Mouse (Mus musculus): ENCODE results near the gene Klhl2. TPM values are rescaled to one million over a fixed set of nuclear protein-coding genes. Genes with fewer than 3 reads are reported as not detected.

The Klhl2 gene
- total and polyA plus RNA-seq, 2 experiments: 11.4 to 31.0 TPM

DNA sequence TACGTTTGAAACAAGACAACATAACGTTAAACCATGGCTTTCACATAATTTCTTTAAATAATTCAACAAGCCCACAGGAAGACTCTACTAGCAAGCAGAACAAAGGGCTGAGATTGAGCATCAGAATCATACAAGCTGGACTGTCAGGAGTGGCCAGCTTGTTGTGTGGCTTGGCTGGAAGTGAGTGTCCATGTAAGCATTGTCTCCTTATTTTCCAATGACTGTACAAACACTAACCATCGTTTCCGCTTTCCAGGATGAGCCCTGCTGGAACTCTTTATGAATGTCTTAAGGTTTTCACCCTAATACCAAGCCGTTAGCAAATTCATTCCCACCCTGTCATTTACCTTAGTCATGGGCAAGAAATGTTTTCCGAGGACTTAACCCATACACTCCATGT is 159.0 kb downstream of the Klhl2 start:
- Histone ChIP-seq H3K4me1 (ENCODE audit: control insufficient read depth, insufficient read depth, low read length) (peaks cover 2% of the 10 kb centered on the region; the same call in 1 of the 2 replicates), H3K27me3 (ENCODE audit: control insufficient read depth, insufficient read depth, low read length) (peaks cover 3% of the 10 kb centered on the region; the same call in 1 of the 2 replicates), H3K27ac (replicated peaks; ENCODE audit: insufficient read depth, low read depth, low read length) (no peak overlapping the region), H3K79me2 (ENCODE audit: control insufficient read depth, insufficient read depth, low read length) (no peaks in the 10 kb centered on the region), H3K9ac (ENCODE audit: low read depth, low read length) (no peak overlapping the region), H3K4me3 (ENCODE audit: insufficient read depth, low read depth, low read length) (no peak overlapping the region), H3K36me3 (ENCODE audit: control insufficient read depth, insufficient read depth, low read length) (no peaks in the 10 kb centered on the region)
- WGBS: 91% methylated on average over 6 of the region's 6 CpGs
- DNase-seq (ENCODE audit: extremely low read depth, low read depth, low spot score): no peak
- no peak for TF ChIP-seq CTCF (IDR thresholded peaks at IDR 0.05; ENCODE audit: low read depth, low read length)
- TF ChIP-seq POLR2A (IDR thresholded peaks at IDR 0.05; ENCODE audit: extremely low read depth, insufficient read depth, low read length): no peak

DNA sequence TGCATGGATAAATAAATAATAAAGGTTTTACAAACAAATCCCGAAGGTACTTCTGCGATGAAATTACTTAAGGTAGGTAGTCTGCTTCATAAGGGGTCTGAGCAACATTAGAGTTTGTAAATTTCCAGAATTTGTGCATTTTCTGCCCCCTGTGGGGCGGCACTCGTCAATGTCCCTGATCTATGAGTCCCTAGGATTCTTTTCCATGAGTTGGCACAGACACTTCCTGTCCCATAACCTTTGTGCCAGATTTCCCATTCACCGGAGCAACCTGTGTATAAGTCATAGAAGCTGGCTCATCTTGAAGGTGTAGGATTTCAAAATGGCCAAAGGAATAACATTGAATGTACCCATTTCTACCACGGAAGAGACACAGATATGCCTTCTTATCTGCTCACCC is 159.5 kb downstream of the Klhl2 start:
- WGBS: 81% methylated on average over 6 of the region's 6 CpGs
- TF ChIP-seq CTCF (IDR thresholded peaks at IDR 0.05; ENCODE audit: low read depth, low read length) (no peak), POLR2A (IDR thresholded peaks at IDR 0.05; ENCODE audit: extremely low read depth, insufficient read depth, low read length) (no peak)
- no peaks in the 10 kb centered on the region for H3K36me3 ChIP-seq (ENCODE audit: control insufficient read depth, insufficient read depth, low read length)
- H3K27me3 ChIP-seq (ENCODE audit: control insufficient read depth, insufficient read depth, low read length): peaks cover 3% of the 10 kb centered on the region; the same call in 1 of the 2 replicates
- no peaks in the 10 kb centered on the region for H3K79me2 ChIP-seq (ENCODE audit: control insufficient read depth, insufficient read depth, low read length)
- H3K4me3 ChIP-seq (ENCODE audit: insufficient read depth, low read depth, low read length): no peak overlapping the region
- peaks cover 2% of the 10 kb centered on the region; the same call in 1 of the 2 replicates for H3K4me1 ChIP-seq (ENCODE audit: control insufficient read depth, insufficient read depth, low read length)
- DNase-seq (ENCODE audit: extremely low read depth, low read depth, low spot score): no peak
- no peak overlapping the region for H3K9ac ChIP-seq (ENCODE audit: low read depth, low read length)
- no peak overlapping the region for H3K27ac ChIP-seq (replicated peaks; ENCODE audit: insufficient read depth, low read depth, low read length)

Other genes with a start within 250 kb of the Klhl2 start
- 1.0 and 1.7 TPM in 2 replicates for gene Cpe, start 157.0 kb downstream of the Klhl2 start, total RNA-seq (2014; rRNA removed)
- 0.25 and 0.28 TPM in 2 replicates for gene Cpe, start 157.0 kb downstream of the Klhl2 start, polyA plus RNA-seq (2012; rRNA removed)
- gene Msmo1, start 116.2 kb downstream of the Klhl2 start, total RNA-seq (2014; rRNA removed): 262 and 352 TPM in 2 replicates
- 84.3 and 87.0 TPM in 2 replicates for gene Msmo1, start 116.2 kb downstream of the Klhl2 start, polyA plus RNA-seq (2012; rRNA removed)
- 5.1 and 5.3 TPM in 2 replicates for gene Tmem192, start 97.2 kb upstream of the Klhl2 start, total RNA-seq (2014; rRNA removed)
- 28.8 and 31.3 TPM in 2 replicates for gene Tmem192, start 97.2 kb upstream of the Klhl2 start, polyA plus RNA-seq (2012; rRNA removed)
- gene Trim75, start 137.8 kb upstream of the Klhl2 start, total RNA-seq (2014; rRNA removed): not detected in 2 replicates
- not detected in 2 replicates for gene Trim75, start 137.8 kb upstream of the Klhl2 start, polyA plus RNA-seq (2012; rRNA removed)
- not detected in 2 replicates for gene Trim61, start 168.5 kb upstream of the Klhl2 start, total RNA-seq (2014; rRNA removed)
- gene Trim61, start 168.5 kb upstream of the Klhl2 start, polyA plus RNA-seq (2012; rRNA removed): not detected in 2 replicates
- not detected in 2 replicates for gene Trim60, start 168.6 kb upstream of the Klhl2 start, total RNA-seq (2014; rRNA removed)
- gene Trim60, start 168.6 kb upstream of the Klhl2 start, polyA plus RNA-seq (2012; rRNA removed): not detected in 2 replicates
- not detected in 2 replicates for gene Apela, start 187.3 kb upstream of the Klhl2 start, total RNA-seq (2014; rRNA removed)
- not detected in 2 replicates for gene Apela, start 187.3 kb upstream of the Klhl2 start, polyA plus RNA-seq (2012; rRNA removed)
- not detected in 2 replicates for gene Gm10663, start 225.0 kb upstream of the Klhl2 start, total RNA-seq (2014; rRNA removed)
- not detected in 2 replicates for gene Gm10663, start 225.0 kb upstream of the Klhl2 start, polyA plus RNA-seq (2012; rRNA removed)